Mouse (Mus musculus) layer of hippocampus, adult 18-20 months (tissue): ENCODE data around the gene Timm17b. TPM values are rescaled to one million over a fixed set of nuclear protein-coding genes. Genes with fewer than 3 reads are reported as not detected.

Source experiments
- DNase-seq, 2 experiments: peaks; one replicate each; pipeline ENCODE4 v3.0.0; 2022; ENCODE audit warnings: low spot score in 2 of 2
- total RNA-seq, 2 experiments: library from RNA; stranded (reverse); gene quantifications; 2 replicates each; pipeline ENCODE4 v1.2.3; 2021

Gene Timm17b
- total RNA-seq, 2 experiments from 2014 or later = 21.9 to 23.8 TPM

- DNase-seq = peak; percentile 36 to 67
These were observed 20.6 kb downstream of the Timm17b start, which contains the start of gene Pcsk1n for GRCm38 (mm10) chrX:7919601-7920383. Gene Pcsk1n, plus strand, starts transcription at chrX:7919822.

- no peak for DNase-seq
These were observed 22.9 kb downstream of the Timm17b start for GRCm38 (mm10) chrX:7922032-7922431.

- DNase-seq = no peak
These were observed 27.1 kb downstream of the Timm17b start for GRCm38 (mm10) chrX:7926266-7926665.

- DNase-seq = no peak
These were observed 28.0 kb downstream of the Timm17b start for GRCm38 (mm10) chrX:7927116-7927515.

GRCm38 (mm10) chrX:7928270-7928790 lies 29.2 kb downstream of the Timm17b start, which contains the start of gene Eras:
Gene Eras, minus strand, starts transcription at chrX:7928607.
- no peak for DNase-seq

- DNase-seq = no peak
These were observed 37.7 kb downstream of the Timm17b start for GRCm38 (mm10) chrX:7936874-7937273.

GRCm38 (mm10) chrX:7937667-7938066 lies 38.5 kb downstream of the Timm17b start:
- DNase-seq = no peak

- DNase-seq = no peak
These were observed 46.5 kb downstream of the Timm17b start for GRCm38 (mm10) chrX:7945618-7946017.

GRCm38 (mm10) chrX:7947108-7947899 lies 48.1 kb downstream of the Timm17b start, which contains the start of gene Hdac6:
Gene Hdac6, minus strand, starts transcription at chrX:7947889.
- DNase-seq = no peak

- peak; percentile 93 to 95 for DNase-seq
These were observed 48.8 kb downstream of the Timm17b start for GRCm38 (mm10) chrX:7947900-7948492.

GRCm38 (mm10) chrX:7950091-7950490 lies 50.9 kb downstream of the Timm17b start:
- no peak for DNase-seq

Other genes with a start within 250 kb of the Timm17b start
- gene Prickle3, start 242.1 kb upstream of the Timm17b start, total RNA-seq = 1 to 10 TPM; 1.5 TPM
- 1 to 10 TPM; 3.9 to 5.1 TPM for gene Plp2, start 228.0 kb upstream of the Timm17b start, total RNA-seq
- under 1 TPM in 1 of 2 experiments, not detected in 1; 0.41 TPM for gene Magix, start 218.1 kb upstream of the Timm17b start, total RNA-seq
- gene Gpkow, start 202.2 kb upstream of the Timm17b start, total RNA-seq = 10 to 100 TPM; 36.5 to 37.4 TPM
- gene Wdr45, start 185.0 kb upstream of the Timm17b start, total RNA-seq = 10 to 100 TPM; 61.6 to 67.4 TPM
- under 1 TPM in 1 of 2 experiments, not detected in 1; 0.41 TPM for gene Gm45208, start 177.1 kb upstream of the Timm17b start, total RNA-seq
- 100 to 1,000 TPM in 1 of 2 experiments, 10 to 100 TPM in 1; 97.3 to 100 TPM for gene Praf2, start 170.9 kb upstream of the Timm17b start, total RNA-seq
- gene Ccdc120, start 148.5 kb upstream of the Timm17b start, total RNA-seq = 10 to 100 TPM; 17.6 to 21.5 TPM
- gene Tfe3, start 136.8 kb upstream of the Timm17b start, total RNA-seq = 10 to 100 TPM; 33.7 to 38.7 TPM
- gene Gripap1, start 109.6 kb upstream of the Timm17b start, total RNA-seq = 100 to 1,000 TPM in 1 of 2 experiments, 10 to 100 TPM in 1; 95.3 to 105 TPM
- gene Kcnd1, start 77.1 kb upstream of the Timm17b start, total RNA-seq = 1 to 10 TPM; 7.0 to 8.9 TPM
- 10 to 100 TPM; 75.3 to 87.4 TPM for gene Otud5, start 58.0 kb upstream of the Timm17b start, total RNA-seq
- 10 to 100 TPM; 49.3 to 58.8 TPM for gene Pim2, start 21.1 kb upstream of the Timm17b start, total RNA-seq
- gene Slc35a2, start 15.3 kb upstream of the Timm17b start, total RNA-seq = 10 to 100 TPM; 38.9 to 45.9 TPM
- gene Pqbp1, start 88 bp upstream of the Timm17b start, total RNA-seq = 10 to 100 TPM; 93.4 to 96.7 TPM
- gene Gm10491, start 8.5 kb downstream of the Timm17b start, total RNA-seq = not detected
- gene Gm10490, start 10.2 kb downstream of the Timm17b start, total RNA-seq = not detected
- 100 to 1,000 TPM; 437 to 442 TPM for gene Pcsk1n, start 20.5 kb downstream of the Timm17b start, total RNA-seq
- gene Eras, start 29.2 kb downstream of the Timm17b start, total RNA-seq = not detected
- 10 to 100 TPM; 41.6 to 43.5 TPM for gene Hdac6, start 48.5 kb downstream of the Timm17b start, total RNA-seq
- gene Gata1, start 78.7 kb downstream of the Timm17b start, total RNA-seq = not detected
- gene Glod5, start 119.1 kb downstream of the Timm17b start, total RNA-seq = under 1 TPM in 1 of 2 experiments, not detected in 1; 0.84 TPM
- gene Suv39h1, start 175.4 kb downstream of the Timm17b start, total RNA-seq = 10 to 100 TPM; 20.3 to 24.9 TPM
- 1 to 10 TPM; 1.4 to 1.6 TPM for gene Was, start 191.1 kb downstream of the Timm17b start, total RNA-seq
- gene Wdr13, start 233.5 kb downstream of the Timm17b start, total RNA-seq = 100 to 1,000 TPM; 205 to 211 TPM
- 100 to 1,000 TPM in 1 of 2 experiments, 10 to 100 TPM in 1; 77.0 to 135 TPM for gene Rbm3, start 246.5 kb downstream of the Timm17b start, total RNA-seq